Mouse (Mus musculus): Measurements from ENCODE around the gene Tmem130.

Gene Tmem130

GRCm38 (mm10) chr5:144729216-144729615, 32.4 kb downstream of the Tmem130 start:
- DNase-seq: no peak

DNA sequence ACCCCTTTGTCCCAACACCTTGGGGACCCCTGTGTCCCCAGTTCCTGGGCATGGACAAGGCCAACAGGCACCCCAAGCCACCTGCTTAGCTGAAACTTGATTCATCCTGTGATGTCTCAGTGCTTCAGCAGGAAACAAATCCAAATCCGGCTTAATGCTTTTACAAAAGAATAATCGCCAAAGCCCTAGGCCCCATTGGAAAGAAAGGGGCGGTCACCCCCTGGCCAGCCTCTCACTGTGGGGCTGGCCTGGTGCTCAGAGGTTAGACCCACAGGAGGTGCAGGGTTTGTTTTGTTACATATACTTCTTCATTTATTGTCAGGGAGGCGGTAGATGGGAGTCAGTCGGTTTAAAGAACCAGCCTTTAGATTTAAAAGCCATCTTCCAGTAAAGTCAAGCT, 33.4 kb downstream of the Tmem130 start:
- no peak for DNase-seq

DNA sequence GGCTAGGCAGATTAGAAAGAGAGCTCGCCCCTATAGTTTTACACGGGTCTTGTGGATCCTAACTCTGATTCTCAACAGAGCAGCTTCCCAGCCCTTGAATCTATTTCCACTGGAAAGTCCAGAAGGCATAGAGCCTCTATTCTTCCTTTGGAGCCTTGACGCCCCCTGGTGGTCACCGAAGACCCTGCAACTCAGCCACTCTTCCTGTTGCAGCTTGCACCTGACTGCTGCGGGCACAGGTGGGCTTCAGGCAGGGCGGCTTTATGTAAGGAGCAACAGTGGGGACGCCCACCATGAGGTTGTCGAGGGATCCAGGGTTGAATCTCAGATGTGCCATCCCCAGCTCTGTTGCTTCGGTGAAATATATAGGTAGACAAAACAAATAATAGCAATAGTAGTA, 34.5 kb downstream of the Tmem130 start:
- DNase-seq: peak; percentile 39 to 44

GRCm38 (mm10) chr5:144725554-144725953, 36.1 kb downstream of the Tmem130 start:
- no peak for DNase-seq

DNA sequence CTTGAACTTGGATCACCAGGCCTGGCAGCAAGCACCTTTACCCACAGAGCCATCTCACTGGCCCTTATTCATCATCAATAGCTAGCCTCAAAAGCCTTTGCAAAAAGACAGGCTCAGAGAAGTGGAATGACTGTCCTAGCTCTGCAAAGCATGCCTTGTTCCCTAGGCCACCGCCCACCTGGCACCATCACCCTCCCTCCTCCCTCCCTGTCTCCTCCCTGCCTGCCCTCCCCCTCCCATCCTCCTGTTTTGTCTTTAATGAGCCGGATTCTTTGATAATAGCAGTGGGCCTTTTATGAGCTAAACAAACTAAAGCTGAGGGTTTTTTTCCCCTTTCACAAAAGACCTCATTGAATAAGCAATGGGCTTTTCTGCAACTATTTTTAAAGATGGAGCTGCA, 36.7 kb downstream of the Tmem130 start:
- DNase-seq: no peak

- no peak for DNase-seq
These were observed 41.3 kb downstream of the Tmem130 start for GRCm38 (mm10) chr5:144720281-144720680.

DNA sequence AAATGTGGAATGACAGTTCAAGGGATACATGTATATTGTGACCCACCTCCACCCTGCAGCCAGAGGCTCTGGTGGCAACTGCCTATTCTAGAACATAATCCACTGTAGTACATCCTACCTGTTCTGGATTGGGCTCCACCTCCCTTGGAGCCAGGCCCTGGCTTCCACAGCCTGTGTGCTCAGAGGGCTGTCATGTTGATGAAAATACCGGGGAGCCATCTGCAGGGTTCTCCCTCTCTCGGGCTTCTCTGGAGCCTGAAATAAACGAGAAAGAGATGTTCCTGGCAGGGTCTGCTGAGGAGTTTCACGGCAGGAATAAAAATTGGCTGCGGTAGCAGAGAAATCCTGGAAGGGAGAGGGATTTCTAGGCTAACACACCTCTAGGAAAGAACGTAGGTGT, 41.8 kb downstream of the Tmem130 start:
- DNase-seq: no peak

DNA sequence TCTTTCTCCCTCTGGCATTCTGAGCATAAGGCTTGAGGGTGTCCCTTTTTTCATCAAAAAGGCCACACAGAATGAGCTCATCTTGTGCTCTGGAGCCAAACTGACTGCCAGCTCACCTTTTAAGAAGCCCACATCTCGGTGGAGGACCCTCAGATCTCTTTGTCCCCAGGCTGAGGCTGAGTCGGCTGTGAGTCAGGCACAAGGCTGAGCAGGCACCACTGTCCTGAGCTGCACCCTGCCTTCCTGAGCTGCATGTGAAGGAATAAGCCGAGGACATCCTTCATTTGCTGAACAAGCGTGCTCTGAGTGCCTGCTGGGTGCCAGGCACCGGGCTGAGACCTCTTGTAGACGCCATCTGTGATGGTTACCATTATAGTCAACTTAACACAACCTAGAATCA, 44.4 kb downstream of the Tmem130 start:
- DNase-seq: no peak

DNA sequence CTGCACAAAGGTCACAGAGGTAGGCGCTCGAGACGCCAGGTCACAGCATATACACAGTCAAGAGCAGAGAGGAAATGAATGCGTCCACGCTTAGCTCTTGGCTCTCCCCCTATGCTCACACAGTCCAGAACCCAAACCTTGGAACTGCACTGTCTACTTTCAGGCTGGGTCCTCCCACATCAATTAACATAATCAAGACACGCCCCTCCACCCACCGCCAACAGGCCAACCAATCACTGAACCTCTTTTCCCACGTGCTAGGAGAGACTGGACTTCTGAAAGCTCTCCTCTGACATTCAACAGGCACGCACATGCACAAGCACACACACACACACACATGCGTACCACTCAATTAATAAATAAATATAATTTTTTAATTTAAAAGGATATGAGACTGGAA, 48.2 kb downstream of the Tmem130 start:
- DNase-seq: no peak

GRCm38 (mm10) chr5:144707603-144708002, 54.0 kb downstream of the Tmem130 start:
- DNase-seq: no peak

DNA sequence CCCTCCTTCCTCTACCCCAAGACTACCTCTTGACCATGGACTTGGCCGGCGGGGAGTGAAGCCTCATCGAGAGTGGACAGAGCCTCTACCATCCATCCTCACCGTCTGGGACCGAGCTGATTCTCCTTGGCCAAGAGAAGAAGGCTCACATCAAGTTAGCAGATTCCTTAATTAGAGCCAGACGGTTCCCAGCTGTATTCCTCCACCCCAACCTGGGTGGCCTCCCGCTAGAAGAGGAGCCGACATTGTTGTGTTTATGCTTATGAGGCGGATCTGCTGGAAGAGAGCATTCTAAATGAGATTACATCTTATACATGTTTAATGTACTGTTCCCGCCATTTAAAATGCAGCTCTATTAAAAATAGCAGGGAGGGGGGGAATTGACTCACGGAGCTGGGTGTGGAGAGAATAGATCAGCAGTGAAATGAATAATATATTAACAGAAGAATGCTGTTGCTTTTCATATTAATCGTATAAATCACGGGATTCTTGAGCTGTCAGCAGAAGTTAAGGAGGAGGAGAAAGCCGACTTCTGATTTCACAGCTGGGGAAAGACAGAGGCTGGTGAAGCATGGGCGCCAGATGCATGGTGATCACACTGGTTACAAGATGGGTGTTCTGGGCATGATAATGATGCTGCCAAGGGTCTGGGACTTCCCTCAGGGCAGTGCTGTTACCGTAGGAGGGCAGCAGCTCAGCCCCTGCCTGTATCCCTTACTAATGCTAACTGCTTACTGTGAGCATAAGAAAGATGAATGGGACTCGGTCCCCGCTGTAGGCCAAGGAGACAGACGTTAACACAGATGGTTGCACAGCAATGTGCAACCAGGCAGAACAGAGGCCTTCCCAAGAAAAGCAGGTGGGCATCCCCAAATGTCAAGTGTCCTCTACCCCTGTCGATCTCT, 57.9 kb downstream of the Tmem130 start:
- DNase-seq: no peak

GRCm38 (mm10) chr5:144695289-144696060, 66.1 kb downstream of the Tmem130 start:
- DNase-seq: no peak

GRCm38 (mm10) chr5:144694161-144694560, 67.5 kb downstream of the Tmem130 start:
- no peak for DNase-seq

- no peak for DNase-seq
These were observed 70.2 kb downstream of the Tmem130 start for GRCm38 (mm10) chr5:144691421-144691820.

DNA sequence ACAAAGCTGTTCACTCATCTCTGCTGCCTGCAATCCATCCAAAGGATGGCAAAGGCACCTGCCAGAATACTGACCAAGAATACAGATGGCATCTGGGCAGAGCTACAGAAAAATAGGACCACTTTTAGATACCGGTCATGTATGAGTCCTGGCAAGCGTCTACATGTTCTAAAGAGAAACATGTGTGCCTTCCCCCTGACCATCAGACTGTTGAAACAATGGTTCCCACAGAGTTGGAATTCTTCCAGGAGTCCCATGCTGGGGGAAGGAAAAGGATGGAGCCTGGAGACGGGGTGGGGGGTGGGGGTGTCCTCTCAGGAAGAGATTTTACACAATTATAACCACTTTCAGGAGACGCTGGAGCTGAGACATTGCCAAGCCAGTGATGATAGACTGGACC, 73.2 kb downstream of the Tmem130 start:
- DNase-seq: no peak

Data from thymus, postnatal 36 days (tissue).